Mouse (Mus musculus) layer of hippocampus, adult 18-20 months (tissue): ENCODE measurements at regions not wholly inside any gene's neighbourhood (a gene's known extent, or its start where the extent isn't known, plus 50 kb on each side); places are given as distances from the start of the nearest gene placed in this dataset.
A peak's percentile ranks its signal among the peaks of the same experiment; 100 is the strongest.

Experiments used
- DNase-seq, 2 experiments: peaks; one replicate each; pipeline ENCODE4 v3.0.0; 2022; ENCODE audit warnings: low spot score in 2 of 2

DNA sequence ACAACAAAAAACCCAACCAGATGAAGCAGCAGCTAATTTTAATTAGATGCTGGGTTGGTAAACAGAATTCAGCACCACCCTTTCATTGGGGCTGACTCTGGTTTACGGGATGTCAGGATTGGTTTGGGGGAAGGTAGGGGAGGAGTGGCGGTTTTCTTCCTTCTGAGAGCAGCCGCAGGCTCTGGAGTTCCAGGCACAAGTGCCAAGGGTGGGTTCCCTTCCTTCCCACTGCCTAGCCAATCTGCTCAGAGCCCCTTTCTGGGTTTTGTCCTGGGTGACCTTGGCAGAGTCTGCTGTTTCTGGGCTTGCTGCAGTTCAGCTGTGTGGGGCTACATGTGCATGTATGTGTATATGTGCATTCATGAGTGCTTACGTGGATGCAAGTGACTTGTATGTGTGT is 260.5 kb upstream of the Gm4791 start:
- DNase-seq = no peak

DNA sequence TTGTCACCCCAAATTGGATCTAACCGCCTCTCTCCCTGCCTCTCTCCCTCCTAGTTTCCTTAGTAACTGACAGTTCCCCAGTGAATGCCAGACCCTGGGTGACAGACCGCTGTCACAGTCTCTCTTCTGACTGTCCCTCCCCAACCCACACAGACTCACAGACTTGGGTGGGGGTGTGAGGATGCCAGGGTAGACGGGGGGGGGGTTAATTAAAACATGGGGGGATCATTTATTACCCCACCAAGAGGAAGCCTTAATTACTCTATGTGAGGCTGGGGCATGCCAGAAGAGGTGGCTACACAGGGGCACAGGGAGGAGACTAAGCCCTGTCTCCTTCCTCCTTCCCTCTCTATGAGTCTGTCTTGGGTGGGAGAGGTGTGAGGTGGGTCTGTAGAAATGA is 261.1 kb upstream of the Gm4791 start:
- DNase-seq = peak in 1 of 2 experiments; percentile 50

DNA sequence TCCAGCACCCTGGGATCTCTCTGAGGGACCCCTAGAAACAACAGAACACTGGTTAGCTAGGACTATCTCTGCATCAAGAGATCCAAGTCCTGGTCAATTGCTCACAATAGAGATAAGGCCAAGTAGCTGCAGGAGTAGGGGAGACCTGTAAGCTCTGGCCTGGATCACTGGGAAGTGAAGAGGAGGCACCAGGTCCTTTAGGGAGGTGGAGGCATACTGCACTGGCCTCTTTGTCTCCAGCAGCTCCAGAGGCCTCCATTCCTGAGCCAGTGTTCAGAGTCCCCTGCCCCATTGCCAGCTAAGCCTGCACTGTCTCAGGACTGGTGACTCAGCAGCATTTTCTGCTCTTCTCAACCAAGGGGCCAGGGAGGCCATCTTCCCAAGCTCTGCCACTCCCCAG is 262.3 kb upstream of the Gm4791 start:
- no peak for DNase-seq

DNA sequence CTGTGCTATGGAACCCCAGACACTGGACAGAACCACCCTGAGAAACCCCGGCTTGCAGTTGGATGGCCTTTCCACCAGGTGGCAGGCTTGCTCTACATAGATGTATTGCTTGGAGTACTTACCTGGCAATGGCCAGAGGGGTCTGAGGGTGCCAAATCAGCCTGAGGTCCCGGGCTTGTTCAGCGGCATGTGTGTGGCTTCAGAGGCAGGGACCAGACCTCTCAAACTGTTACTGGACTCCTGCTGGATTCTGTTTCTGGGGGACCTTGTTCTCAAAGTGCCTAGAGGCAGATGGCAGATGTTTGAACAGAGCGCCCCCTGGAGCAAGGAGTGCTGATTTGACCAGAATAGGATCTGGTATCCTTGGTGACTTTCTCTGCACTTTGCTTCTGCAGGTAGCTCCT is 262.9 kb upstream of the Gm4791 start:
- DNase-seq = peak; percentile 86 to 96

GRCm38 (mm10) chr9:46728465-46728864 is 270.1 kb upstream of the Gm4791 start:
- peak in 1 of 2 experiments; percentile 45 for DNase-seq

GRCm38 (mm10) chr9:46724231-46724630 is 274.3 kb upstream of the Gm4791 start:
- peak in 1 of 2 experiments; percentile 74 for DNase-seq

DNA sequence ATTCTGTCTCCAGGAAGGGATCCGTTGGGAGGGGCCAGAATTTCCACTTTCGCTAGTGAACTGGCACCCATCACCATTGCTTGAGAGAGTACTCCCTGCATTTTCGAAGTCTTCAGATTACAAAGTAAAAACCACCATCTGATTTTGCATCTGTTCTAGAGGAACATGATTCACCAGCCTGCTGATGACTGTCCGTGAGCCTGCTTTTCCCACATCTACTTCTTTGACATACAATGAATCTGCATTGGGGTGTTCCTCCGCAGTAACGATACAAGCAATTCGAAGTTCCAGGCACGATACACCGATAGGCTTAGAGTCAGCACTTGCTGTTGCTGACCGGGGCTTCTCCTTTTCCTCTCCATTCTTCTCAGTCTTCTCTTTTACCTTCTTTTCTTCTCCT is 285.1 kb upstream of the Gm4791 start:
- peak in 1 of 2 experiments; percentile 66 for DNase-seq

GRCm38 (mm10) chr9:46704151-46704905 is 294.2 kb upstream of the Gm4791 start:
- DNase-seq = peak; percentile 26 to 43

DNA sequence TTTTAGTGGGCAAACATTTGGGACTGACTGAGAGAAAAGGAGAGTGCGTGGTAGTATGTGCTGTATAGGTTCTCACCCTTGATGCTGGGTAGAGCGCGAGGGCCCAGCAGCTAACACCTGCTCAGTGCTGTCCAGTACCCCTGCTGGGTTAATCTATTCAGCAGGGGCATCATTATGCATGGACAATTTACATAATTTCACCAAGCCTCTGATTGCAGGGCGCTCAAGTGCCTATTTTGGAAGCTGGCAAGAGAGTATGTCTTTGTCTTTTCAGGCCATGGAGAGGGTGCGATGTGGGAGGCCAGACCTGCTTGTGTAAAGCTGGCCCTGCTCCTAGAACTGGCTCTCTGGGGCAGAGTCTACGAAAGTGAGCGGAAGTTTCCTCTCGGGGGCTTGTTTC is 294.9 kb upstream of the Gm4791 start:
- peak in 1 of 2 experiments; percentile 12 for DNase-seq

- peak; percentile 16 to 48 for DNase-seq
These were observed 295.5 kb upstream of the Gm4791 start for GRCm38 (mm10) chr9:46702901-46703636.

DNA sequence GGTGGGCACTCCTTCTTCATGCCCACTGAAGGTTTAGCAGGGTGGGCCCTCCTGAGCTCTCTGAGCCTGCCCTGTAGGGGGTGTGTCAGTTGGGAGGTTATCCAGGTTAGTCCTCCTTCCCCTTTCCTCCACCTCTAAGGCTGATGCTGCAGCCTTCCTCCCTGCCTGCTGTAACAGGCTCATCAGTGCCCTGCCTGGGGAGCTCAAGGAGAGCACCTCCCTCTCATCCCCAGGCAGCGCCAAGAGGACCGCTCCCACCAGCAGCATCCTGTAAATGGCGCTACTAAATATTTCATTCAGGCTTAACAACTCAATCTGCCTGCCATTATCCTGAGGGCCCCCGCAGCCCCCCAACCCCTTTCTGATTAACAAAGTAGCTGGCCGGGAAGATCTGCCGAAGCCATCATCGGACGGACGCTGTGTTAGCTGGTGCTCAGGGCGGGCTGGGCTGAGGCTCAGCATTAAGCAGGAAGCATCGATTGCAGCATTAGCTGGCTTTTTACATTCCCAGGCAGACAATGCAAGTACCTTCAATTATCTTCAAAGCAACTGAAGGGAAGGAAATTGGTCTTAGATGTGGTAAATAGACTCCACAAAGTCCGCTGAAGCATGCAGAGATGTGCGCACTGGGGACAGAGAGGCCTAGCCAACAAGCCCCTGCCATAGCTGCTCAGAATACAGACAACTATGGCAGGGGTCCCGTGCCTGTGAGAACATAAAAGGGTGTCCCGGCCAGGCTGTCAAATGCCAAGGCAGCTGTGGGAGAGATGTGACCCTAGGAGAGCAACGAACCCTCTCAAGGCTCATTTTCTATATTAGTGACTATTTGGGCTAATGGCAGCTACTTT is 296.3 kb upstream of the Gm4791 start:
- DNase-seq = no peak

DNA sequence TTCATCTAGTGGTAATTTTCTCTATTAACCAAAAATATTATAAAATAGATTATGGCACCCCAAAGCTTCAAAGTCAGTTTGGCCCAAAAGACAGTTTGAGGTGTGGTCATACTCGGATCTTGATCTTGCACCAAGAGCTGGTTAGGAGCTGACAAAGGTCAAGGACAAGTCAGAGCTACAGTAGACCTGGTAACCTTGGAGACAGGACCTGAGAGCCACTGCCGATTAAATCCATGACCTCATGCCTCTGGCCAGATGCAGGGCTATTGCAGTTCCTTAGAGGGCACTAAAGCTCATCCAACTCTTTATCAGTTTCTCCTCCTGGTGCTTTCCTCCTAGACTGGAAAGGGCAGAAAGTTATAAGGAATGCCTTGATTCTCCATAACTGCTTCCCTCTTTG is 302.4 kb upstream of the Gm4791 start:
- no peak for DNase-seq

DNA sequence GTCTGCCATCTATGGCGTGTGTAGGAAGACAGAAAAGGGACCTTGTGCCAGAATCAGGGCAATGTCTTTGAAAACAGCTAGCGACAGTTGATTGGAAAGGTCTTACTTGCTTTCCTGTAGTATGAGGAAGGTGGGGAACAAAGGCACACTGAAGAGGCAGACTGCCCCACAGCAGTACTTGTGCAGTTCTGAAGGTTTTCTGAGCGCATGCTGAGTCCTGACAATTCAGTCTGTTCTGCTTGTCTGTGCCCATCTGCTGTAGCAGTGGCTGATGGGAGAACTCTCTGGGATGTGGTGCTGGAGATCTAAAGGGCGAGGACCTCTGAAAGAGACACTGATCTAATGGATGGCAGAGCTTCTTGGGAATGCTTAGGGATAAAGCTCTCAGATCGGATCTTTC is 309.2 kb upstream of the Gm4791 start:
- DNase-seq = peak in 1 of 2 experiments; percentile 19

DNA sequence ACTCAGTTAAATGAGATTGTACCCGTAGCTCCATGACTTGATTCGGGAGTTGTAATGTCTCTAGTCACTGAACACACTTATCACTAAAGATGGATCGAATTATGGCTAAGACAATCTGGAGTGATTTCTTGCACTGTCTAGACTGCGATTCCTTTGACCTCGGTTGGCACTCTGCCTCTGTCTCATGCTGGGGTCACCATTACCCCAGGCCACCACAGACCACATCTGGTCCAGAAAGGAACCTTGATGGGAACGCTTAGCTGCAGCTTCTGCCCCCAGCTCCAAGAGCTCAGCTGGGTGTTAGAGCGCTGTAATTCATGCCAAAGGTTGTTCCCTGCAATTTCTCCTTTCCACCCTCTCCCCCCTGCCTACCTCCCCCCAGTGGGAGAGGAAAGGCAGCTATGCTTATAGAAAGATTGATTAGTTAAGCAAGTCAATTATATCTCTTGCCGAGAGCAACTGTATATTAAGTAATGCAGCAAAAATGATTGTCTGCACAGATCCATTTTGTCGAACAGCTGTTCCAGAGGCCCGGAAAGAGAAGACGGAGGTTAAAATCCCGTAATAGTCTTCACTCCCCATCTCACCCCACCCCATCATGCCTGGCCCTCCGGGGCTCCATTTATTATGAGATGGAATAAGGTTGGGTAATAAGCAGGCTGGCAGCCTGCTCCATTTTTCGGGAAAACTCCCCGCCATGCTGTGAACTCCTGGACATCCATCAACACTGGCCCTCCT is 314.3 kb upstream of the Gm4791 start:
- DNase-seq = no peak

DNA sequence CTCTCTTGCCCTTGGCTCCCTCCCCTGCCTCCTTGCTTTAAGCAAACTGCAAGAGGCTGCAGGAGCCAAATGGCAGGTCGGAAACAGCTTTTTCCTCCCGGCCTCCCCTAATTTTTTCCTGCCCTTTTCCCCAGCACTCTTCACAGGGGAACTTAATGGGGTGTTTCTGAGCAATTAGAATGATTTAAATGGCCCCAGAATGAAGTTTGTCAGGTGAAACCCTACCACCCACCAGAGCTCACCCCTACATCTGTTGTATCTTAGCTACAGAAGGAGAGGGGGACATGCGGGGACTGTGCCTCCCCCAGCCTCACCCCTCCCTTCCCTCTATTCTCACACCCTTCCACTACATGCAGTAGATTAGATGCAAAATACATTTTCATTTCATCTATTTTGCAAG is 326.5 kb upstream of the Gm4791 start:
- no peak for DNase-seq

GRCm38 (mm10) chr9:46654422-46654821 is 334.6 kb upstream of the 4931429L15Rik start:
- DNase-seq = no peak

DNA sequence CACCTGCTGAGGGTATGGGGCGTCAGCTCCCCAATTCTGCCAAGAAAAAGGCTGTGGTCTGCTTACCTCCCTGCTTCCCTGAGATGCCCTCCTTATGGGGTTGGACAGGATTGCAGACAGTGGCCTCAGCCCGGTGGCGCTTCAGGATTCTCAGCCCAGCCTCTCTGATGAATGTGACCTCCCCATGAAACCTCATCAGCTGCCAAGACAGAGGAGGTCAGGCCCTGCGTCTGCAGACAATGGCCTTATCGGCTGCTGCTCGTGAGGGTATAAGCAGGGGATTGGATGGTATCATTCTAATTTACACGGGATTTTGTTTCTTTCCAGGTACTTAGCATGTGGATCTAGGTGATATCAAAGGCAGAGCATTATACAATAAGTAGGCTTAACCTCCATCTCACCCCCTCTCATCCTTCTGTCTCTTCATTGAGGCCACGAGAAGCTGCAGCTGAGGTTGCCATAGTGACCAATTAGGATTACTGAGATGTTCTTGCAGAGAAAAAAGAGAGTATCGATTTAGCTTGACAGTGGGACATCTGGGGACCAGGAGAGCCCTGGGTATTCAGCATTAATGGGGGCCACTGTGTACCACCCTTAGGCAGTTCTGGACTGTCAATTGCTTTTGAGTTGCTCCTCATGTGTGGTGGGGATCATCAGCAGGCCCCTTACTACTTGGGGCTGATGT is 327.6 kb upstream of the 4931429L15Rik start:
- peak; percentile 11 to 27 for DNase-seq

DNA sequence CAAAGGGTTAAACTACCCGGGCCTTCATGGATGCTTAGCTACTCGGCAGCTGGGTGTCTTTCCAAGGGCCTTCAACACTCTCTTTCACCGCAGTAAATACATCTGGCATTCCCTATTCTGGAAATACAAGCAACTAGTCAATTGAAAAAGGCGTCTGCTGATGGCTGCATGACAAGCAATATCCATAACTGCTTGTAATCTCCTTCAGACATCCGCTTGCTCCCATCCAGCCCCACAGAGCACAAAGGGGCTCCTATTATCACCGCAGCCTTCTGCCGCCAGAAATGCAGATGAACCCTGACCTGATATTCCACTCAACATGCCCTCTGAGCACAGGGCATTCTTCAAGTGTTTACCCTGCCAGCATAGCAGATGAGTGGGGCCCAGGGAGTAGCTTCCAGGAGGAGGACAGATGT is 325.7 kb upstream of the 4931429L15Rik start:
- DNase-seq = no peak

- no peak for DNase-seq
These were observed 323.8 kb upstream of the 4931429L15Rik start for GRCm38 (mm10) chr9:46643551-46643950.

DNA sequence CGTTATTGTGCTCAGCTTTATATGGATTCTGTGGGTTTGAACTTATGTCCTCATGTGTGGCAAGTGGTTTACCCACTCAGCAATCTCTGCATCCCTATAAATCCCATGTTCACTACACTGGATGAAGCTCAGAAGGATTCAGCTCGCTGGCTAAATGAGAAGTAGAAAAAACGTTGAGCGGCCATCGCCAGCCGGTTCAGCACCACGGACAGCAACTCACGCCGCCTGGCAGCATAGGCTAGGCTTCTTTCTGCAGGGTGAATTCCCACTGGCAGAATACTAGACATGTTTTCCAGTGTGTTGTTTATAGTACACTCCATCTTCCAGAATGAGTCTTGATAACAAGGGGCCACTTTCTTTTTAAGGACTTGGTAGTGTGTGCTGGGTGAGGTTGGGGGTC is 322.9 kb upstream of the 4931429L15Rik start:
- no peak for DNase-seq
